Comparison of ENCODE assay signal across 10 mouse cellular contexts in genomic region chr6:121498819-121499535, GRCm38 (mm10). TPM values are rescaled to one million over a fixed set of nuclear protein-coding genes. Genes with fewer than 3 reads are reported as not detected.
DNase-seq lines count a peak whose midpoint lies in the region; ATAC-seq and TF ChIP-seq lines count a peak whose summit lies in the region.
"Had no signal": no experiment of that assay in that cellular context is flagged by ENCODE, and none has a peak within 500 bp of the region (broad histone marks: within the 10 kb centered on the region; RNA-seq: fewer than 3 reads in every experiment).

No protein-coding gene starts in this region.

- no peaks in the 10 kb centered on the region for H3K9me3 ChIP-seq in embryonic facial prominence, embryonic 10.5 days
- H3K9me3 ChIP-seq in hindbrain, postnatal 0 days (ENCODE audit: low read length): no peaks in the 10 kb centered on the region
- H3K9me3 ChIP-seq in neural tube, embryonic 13.5 days: no peaks in the 10 kb centered on the region
- H3K9me3 ChIP-seq in heart, embryonic 12.5 days (replicated peaks): no peaks in the 10 kb centered on the region

- peak; percentile 48; the same call in 1 of the 2 replicates for ATAC-seq in hindbrain, postnatal 0 days
- peak; percentile 42; the same call in 1 of the 2 replicates for ATAC-seq in neural tube, embryonic 13.5 days (ENCODE audit: low read depth)
- no peak for ATAC-seq in heart, embryonic 12.5 days (ENCODE audit: insufficient number of reproducible peaks, low FRiP score)

- H3K4me1 ChIP-seq in embryonic facial prominence, embryonic 10.5 days: peaks cover 7% of the 10 kb centered on the region
- peaks cover 4% of the 10 kb centered on the region; the same call in 1 of the 2 replicates for H3K4me1 ChIP-seq in hindbrain, postnatal 0 days (ENCODE audit: insufficient read depth, low read length)
- peaks cover 23% of the 10 kb centered on the region for H3K4me1 ChIP-seq in neural tube, embryonic 13.5 days (replicated peaks)
- no peaks in the 10 kb centered on the region for H3K4me1 ChIP-seq in heart, embryonic 12.5 days (replicated peaks)

- H3K4me2 ChIP-seq in hindbrain, postnatal 0 days (ENCODE audit: low read depth, low read length): no peak overlapping the region
- H3K4me2 ChIP-seq in neural tube, embryonic 13.5 days: no peak overlapping the region
- no peak overlapping the region for H3K4me2 ChIP-seq in heart, embryonic 12.5 days

- H3K9ac ChIP-seq in hindbrain, postnatal 0 days (replicated peaks; ENCODE audit: low read length): 0 out of 2 replicates have a peak overlapping the region, but pooled peaks have one; percentile 9
- no peak overlapping the region for H3K9ac ChIP-seq in neural tube, embryonic 13.5 days
- H3K9ac ChIP-seq in heart, embryonic 12.5 days: no peak overlapping the region

- no peaks in the 10 kb centered on the region for H3K36me3 ChIP-seq in embryonic facial prominence, embryonic 10.5 days (replicated peaks)
- H3K36me3 ChIP-seq in hindbrain, postnatal 0 days (ENCODE audit: insufficient read depth, low read length): no peaks in the 10 kb centered on the region
- H3K36me3 ChIP-seq in neural tube, embryonic 13.5 days: no peaks in the 10 kb centered on the region
- H3K36me3 ChIP-seq in heart, embryonic 12.5 days: no peaks in the 10 kb centered on the region

- TF ChIP-seq CTCF in hindbrain, postnatal 0 days (IDR thresholded peaks at IDR 0.05; ENCODE audit: low read depth): no peak

- no peaks in the 10 kb centered on the region for H3K27me3 ChIP-seq in embryonic facial prominence, embryonic 10.5 days (replicated peaks; ENCODE audit: low read depth, poor library complexity, severe bottlenecking)
- no peaks in the 10 kb centered on the region for H3K27me3 ChIP-seq in hindbrain, postnatal 0 days (ENCODE audit: insufficient read depth, low read length)
- H3K27me3 ChIP-seq in neural tube, embryonic 13.5 days: no peaks in the 10 kb centered on the region
- peaks cover 10% of the 10 kb centered on the region; the same call in 1 of the 2 replicates for H3K27me3 ChIP-seq in heart, embryonic 12.5 days (replicated peaks)

- DNase-seq in layer of hippocampus, adult 11-12 months (ENCODE audit: low spot score): peak; percentile 48
- no peak for DNase-seq in layer of hippocampus, adult 9-10 months (ENCODE audit: low spot score)
- peak; percentile 53 for DNase-seq in embryonic facial prominence, embryonic 10.5 days (ENCODE audit: low spot score)
- DNase-seq in hindbrain, postnatal 0 days (ENCODE audit: low spot score): peak; percentile 34
- no peak for DNase-seq in liver
- no peak for DNase-seq in left cerebral cortex, adult 8-10 months (ENCODE audit: low spot score in 2 of 2)
- DNase-seq: thymus, postnatal 14 days had no signal

- H3K4me3 ChIP-seq in embryonic facial prominence, embryonic 10.5 days: no peak overlapping the region
- no peak overlapping the region for H3K4me3 ChIP-seq in hindbrain, postnatal 0 days (ENCODE audit: low read length)
- no peak overlapping the region for H3K4me3 ChIP-seq in neural tube, embryonic 13.5 days
- H3K4me3 ChIP-seq in heart, embryonic 12.5 days: no peak overlapping the region
- H3K4me3 ChIP-seq: left cerebral cortex, adult 2 months had no signal

- H3K27ac ChIP-seq in embryonic facial prominence, embryonic 10.5 days (replicated peaks): peak overlapping the region; percentile 30; the same call in 1 of the 2 replicates
- H3K27ac ChIP-seq in hindbrain, postnatal 0 days: peak overlapping the region; percentile 51; the same call in 1 of the 2 replicates
- no peak overlapping the region for H3K27ac ChIP-seq in neural tube, embryonic 13.5 days (replicated peaks)
- no peak overlapping the region for H3K27ac ChIP-seq in heart, embryonic 12.5 days (ENCODE audit: poor library complexity, severe bottlenecking)
- H3K27ac ChIP-seq: left cerebral cortex, adult 2 months had no signal

- 14% methylated on average over 9 of the region's 9 CpGs for WGBS in embryonic facial prominence, embryonic 10.5 days
- WGBS in hindbrain, postnatal 0 days: 25% methylated on average over 9 of the region's 9 CpGs
- WGBS in neural tube, embryonic 13.5 days: 23% methylated on average over 9 of the region's 9 CpGs
- 17% methylated on average over 9 of the region's 9 CpGs for WGBS in heart, embryonic 12.5 days

RNA-seq across cellular contexts. Expression of gene Iqsec3, which starts 25.5 kb away (rescaled TPM):
- 0.17 and 0.21 TPM in 2 replicates for polyA plus RNA-seq in embryonic facial prominence, embryonic 10.5 days (2016; fragmentation: Nextera tagmentation; extraction: Ambion mirVana)
- 48.2 and 53.1 TPM in 2 replicates for total RNA-seq in hindbrain, postnatal 0 days (2014; rRNA removed)
- polyA plus RNA-seq in hindbrain, postnatal 0 days (2015; fragmentation: Nextera tagmentation; extraction: Ambion mirVana): 10.6 and 10.7 TPM in 2 replicates
- 13.6 and 14.0 TPM in 2 replicates for polyA plus RNA-seq in neural tube, embryonic 13.5 days (2015; fragmentation: Nextera tagmentation; extraction: Ambion mirVana)
- polyA plus RNA-seq in heart, embryonic 12.5 days (2016; fragmentation: Nextera tagmentation; extraction: Ambion mirVana): not detected in 2 replicates
- total RNA-seq in left cerebral cortex, adult 8-10 months (2022): 100 to 1,000 TPM; 105 to 124 (median 115) TPM

Comparison
In these comparisons a context has a peak if more than half of its experiments do, and no peak if none do; other contexts are left out.
1. DNase-seq: peak in layer of hippocampus, adult 11-12 months (single experiment), embryonic facial prominence, embryonic 10.5 days (single experiment) and hindbrain, postnatal 0 days (single experiment); none in layer of hippocampus, adult 9-10 months (single experiment), liver (single experiment) and left cerebral cortex, adult 8-10 months (0 of 2).
2. H3K27ac ChIP-seq: peak in embryonic facial prominence, embryonic 10.5 days (single experiment) and hindbrain, postnatal 0 days (single experiment); none in neural tube, embryonic 13.5 days (single experiment) and heart, embryonic 12.5 days (single experiment).